Mouse (Mus musculus) heart, adult 2 months (tissue): Measurements from ENCODE around the gene Gpr88. TPM values are rescaled to one million over a fixed set of nuclear protein-coding genes. Genes with fewer than 3 reads are reported as not detected.

Source experiments
- DNase-seq, 2 experiments: peaks; one replicate each; pipeline ENCODE4 v3.0.0; 2021
- H3K27ac ChIP-seq: fragments of 200-600 bp; 2 replicates; pipeline ENCODE4 v1.8.1; 2022
- H3K27me3 ChIP-seq: fragments of 200-500 bp; 2 replicates; pipeline ENCODE4 v1.6.1; 2012; ENCODE audit warnings: mild to moderate bottlenecking, low read length, inconsistent platforms, mixed read lengths; ENCODE audit not compliant: control insufficient read depth, insufficient read depth
- H3K36me3 ChIP-seq: fragments of 200-500 bp; 2 replicates; pipeline ENCODE4 v1.6.1; 2012; ENCODE audit warnings: low read length, inconsistent platforms; ENCODE audit not compliant: control insufficient read depth, insufficient read depth
- H3K4me1 ChIP-seq: fragments of 200-500 bp; 2 replicates; pipeline ENCODE4 v1.6.1; 2011; ENCODE audit warnings: low read length; ENCODE audit not compliant: control insufficient read depth, insufficient read depth
- H3K4me3 ChIP-seq: fragments of 200-600 bp; 2 replicates; pipeline ENCODE4 v1.8.1; 2022
- H3K79me2 ChIP-seq: fragments of 200-500 bp; replicated peaks from 2 replicates; pipeline ENCODE4 v1.6.1; 2012; ENCODE audit warnings: mild to moderate bottlenecking, inconsistent platforms, low read length, moderate library complexity, mixed read lengths; ENCODE audit not compliant: control insufficient read depth, insufficient read depth
- H3K9ac ChIP-seq: fragments of 200-500 bp; 2 replicates; pipeline ENCODE4 v1.6.1; 2012; ENCODE audit warnings: low read depth, mild to moderate bottlenecking, control low read depth, inconsistent platforms, low read length, mixed read lengths
- CTCF ChIP-seq: fragments of 200-600 bp; IDR thresholded peaks from 2 replicates; pipeline ENCODE4 v1.8.1; 2022; ENCODE audit warnings: antibody characterized with exemption, mild to moderate bottlenecking, moderate library complexity
- EP300 ChIP-seq: fragments of 200-500 bp; IDR thresholded peaks from 2 replicates; pipeline ENCODE4 v1.6.1; 2011; ENCODE audit warnings: low read depth, low read length, control low read depth; ENCODE audit not compliant: insufficient read depth
- POLR2A ChIP-seq: fragments of 200-500 bp; IDR thresholded peaks from 2 replicates; pipeline ENCODE4 v1.6.1; 2011; ENCODE audit warnings: mild to moderate bottlenecking, low read depth, low read length, control low read depth; ENCODE audit not compliant: insufficient read depth
- WGBS: fragments of 180-500 bp; shearing (Covaris S2); methylation state at CpG from one replicate; pipeline ENCODE4 v1.1.7; 2018; 5-methylcytosine and 5-hydroxymethylcytosine counted together
- intact Hi-C: fragments of 180-260 bp; cut with DNase I; formaldehyde crosslinking; loops from one replicate; pipeline ENCODE4 v1.15.1; 2025
- polyA plus RNA-seq: library from polyadenylated mRNA; depleted of rRNA; stranded (reverse); fragments of >200 nt; gene quantifications from 2 replicates; pipeline ENCODE4 v1.2.3, GENCODE M21; 2012; rRNA removed
- total RNA-seq, 2 experiments: library from RNA; stranded (reverse); gene quantifications; 2 replicates each; pipeline ENCODE4 v1.2.3; 2021

Gpr88 gene
- total and polyA plus RNA-seq, 3 experiments = 0.08 to 0.23 TPM; not detected in 1

DNA sequence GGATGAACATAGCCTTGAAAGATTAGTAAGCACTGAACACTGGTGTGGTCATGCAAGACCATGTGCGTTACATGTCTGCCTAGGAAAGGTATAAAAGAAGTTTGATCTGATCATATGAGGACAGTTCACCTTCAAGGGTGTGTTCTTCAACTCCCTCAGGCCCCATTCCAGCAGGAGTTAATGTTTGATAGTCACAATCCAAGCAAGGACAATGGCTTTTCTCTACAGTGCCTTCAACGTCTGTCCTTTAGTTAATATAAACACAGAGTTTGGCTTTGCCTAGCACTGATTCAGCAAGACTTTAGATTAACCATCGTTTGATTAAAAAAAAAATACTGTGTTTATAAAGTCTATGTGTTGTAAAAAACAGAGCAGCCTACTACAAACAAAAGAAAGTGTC, 49.4 kb downstream of the Gpr88 start:
- Histone ChIP-seq H3K27ac (peak overlapping the region; percentile 15; the same call in 1 of the 2 replicates), H3K27me3 (no peaks in the 10 kb centered on the region), H3K79me2 (no peaks in the 10 kb centered on the region), H3K9ac (no peak overlapping the region), H3K4me3 (no peak overlapping the region), H3K36me3 (no peaks in the 10 kb centered on the region), H3K4me1 (peaks cover 7% of the 10 kb centered on the region)
- TF ChIP-seq CTCF = no peak
- no peak for TF ChIP-seq POLR2A
- TF ChIP-seq EP300 = no peak
- intact Hi-C loops = no loop called here
- WGBS = 51% methylated on average over 3 of the region's 3 CpGs
- DNase-seq = no peak

DNA sequence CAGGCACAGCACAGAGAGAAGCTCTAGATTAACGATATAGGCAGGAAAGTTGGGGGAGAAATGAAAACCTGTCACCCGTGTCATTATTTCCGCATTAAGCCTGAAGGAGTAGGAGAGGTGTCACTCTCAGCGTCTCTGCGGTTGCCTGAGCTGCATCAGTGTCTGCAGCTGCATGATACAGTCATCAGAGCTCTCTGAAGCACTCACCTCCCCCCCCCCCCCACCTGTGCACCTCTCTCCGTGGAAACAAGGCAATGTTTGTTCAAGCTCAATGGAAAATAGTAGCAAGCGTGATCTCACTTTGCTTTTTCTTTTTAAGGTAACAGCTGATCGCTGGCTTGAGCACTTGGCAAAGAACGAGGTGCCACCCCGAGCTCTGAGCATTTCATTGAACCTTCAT, 53.2 kb downstream of the Gpr88 start:
- no peak for TF ChIP-seq POLR2A
- TF ChIP-seq CTCF = no peak
- TF ChIP-seq EP300 = no peak
- no peak overlapping the region for H3K27ac ChIP-seq
- intact Hi-C loops = no loop called here
- 72% methylated on average over 10 of the region's 10 CpGs for WGBS
- no peaks in the 10 kb centered on the region for H3K36me3 ChIP-seq
- H3K9ac ChIP-seq = no peak overlapping the region
- H3K4me1 ChIP-seq = 0 out of 2 replicates have a peak, but pooled peaks cover 1% of the 10 kb centered on the region
- H3K79me2 ChIP-seq = no peaks in the 10 kb centered on the region
- H3K27me3 ChIP-seq = no peaks in the 10 kb centered on the region
- no peak for DNase-seq
- H3K4me3 ChIP-seq = no peak overlapping the region

Other genes with a start within 250 kb of the Gpr88 start
- 10 to 100 TPM in 1 of 2 experiments, 1 to 10 TPM in 1; 10.0 to 13.6 TPM for gene Slc30a7, start 246.1 kb downstream of the Gpr88 start, total RNA-seq
- 5.4 and 12.6 TPM in 2 replicates for gene Slc30a7, start 246.1 kb downstream of the Gpr88 start, polyA plus RNA-seq
- 10 to 100 TPM; 11.6 to 14.1 TPM for gene Extl2, start 246.0 kb downstream of the Gpr88 start, total RNA-seq
- 9.2 and 15.9 TPM in 2 replicates for gene Extl2, start 246.0 kb downstream of the Gpr88 start, polyA plus RNA-seq
- gene Vcam1, start 123.8 kb downstream of the Gpr88 start, total RNA-seq = 10 to 100 TPM; 14.7 to 15.3 TPM
- gene Vcam1, start 123.8 kb downstream of the Gpr88 start, polyA plus RNA-seq = 5.8 and 9.6 TPM in 2 replicates
- 1 to 10 TPM; 2.8 to 3.4 TPM for gene Cdc14a, start 170.5 kb upstream of the Gpr88 start, total RNA-seq
- gene Cdc14a, start 170.5 kb upstream of the Gpr88 start, polyA plus RNA-seq = 1.3 and 1.6 TPM in 2 replicates